Mouse (Mus musculus) spleen, postnatal 10 days (tissue): ENCODE results near the gene Shd.

Experiments
- DNase-seq, 2 experiments: peaks; one replicate each; pipeline ENCODE4 v3.0.0; 2021 to 2022; ENCODE audit warnings: low spot score in 2 of 2

The Shd gene

DNA sequence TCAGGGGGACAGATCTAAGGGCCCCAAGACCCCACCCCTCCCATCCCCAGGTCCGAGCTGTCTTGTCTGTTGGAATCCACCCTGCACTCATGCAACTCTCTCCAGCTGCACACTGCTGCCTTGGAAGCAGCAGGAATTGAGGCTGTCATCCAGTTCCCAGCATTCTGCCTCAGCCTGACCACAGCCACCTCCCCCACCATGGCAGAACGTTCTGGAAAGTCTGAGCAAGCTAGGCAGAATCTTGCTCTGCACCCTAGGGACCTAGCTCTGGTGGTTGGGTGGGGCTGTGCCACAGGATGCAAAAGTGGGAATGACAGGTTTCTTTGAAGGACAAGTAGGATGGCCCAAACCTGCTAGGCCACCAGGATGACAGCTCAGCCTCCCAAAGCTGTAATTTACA is 54.2 kb downstream of the Shd start:
- no peak for DNase-seq

DNA sequence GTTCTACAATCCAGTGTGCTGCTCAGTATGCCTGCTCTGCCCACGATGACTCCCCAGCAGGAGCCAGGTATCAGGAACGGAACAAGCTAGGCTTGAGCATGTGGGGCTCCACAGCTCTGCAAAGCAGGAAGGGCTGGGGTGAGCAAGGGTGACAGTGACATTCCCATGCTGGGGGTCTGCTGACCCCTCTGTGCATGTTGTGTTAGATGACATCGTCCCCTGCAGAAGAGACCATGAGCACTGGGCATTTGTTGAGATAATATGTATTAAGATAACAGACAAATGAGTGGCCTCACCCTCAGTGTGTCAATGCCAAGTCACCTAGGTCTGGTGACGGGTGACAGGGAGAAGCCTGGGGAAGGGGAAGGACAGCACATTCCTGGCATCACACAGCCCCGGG is 54.7 kb downstream of the Shd start:
- DNase-seq: no peak
